Comparison of ENCODE assay signal across 8 mouse cellular contexts in the genomic region with DNA sequence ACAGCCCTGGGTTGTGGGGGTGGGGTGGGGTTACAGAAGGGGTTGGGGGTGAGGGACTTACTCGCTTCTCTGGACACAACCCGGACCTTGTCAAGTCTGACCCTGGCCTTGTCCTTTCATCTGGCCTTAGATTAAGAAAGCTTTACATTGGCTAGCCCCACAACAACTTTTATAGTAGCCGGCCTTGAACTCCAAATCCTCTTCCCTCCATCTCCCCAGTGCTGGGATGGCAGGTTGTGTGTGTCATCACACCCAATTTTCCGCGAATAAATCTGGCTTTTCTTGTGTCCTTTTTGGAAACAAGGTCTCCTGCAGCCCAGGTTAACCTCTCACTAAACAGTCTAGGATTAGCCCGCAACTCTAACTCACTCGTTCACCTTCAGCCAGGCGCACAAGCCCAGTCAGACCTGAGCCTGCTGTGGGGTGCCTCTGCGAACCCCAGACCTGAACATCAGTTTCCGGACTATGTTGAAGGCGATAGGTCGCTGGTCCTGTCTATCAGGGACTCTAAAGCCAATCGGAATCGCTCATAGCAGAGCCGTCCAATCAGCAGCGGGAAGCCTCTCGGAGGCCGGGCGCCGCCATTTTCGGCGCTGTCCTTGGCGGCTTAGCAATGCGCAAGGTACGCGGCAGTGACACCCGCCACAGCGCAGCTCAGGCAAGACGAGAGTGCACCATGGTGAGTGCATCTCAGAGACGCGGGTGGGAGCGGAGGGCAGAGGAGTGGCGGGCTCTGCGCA. TPM values are rescaled to one million over a fixed set of nuclear protein-coding genes. Genes with fewer than 3 reads are reported as not detected.
DNase-seq lines count a peak whose midpoint lies in the region; ATAC-seq and TF ChIP-seq lines count a peak whose summit lies in the region.

Gene Zfp961 (plus strand): TSS at position 557 of the 740 bp plus-strand sequence.

- no peaks in the 10 kb centered on the region for H3K27me3 ChIP-seq in MEL (ENCODE audit: control insufficient read depth in 1 of 2, insufficient read depth in 2 of 2, low read length in 2 of 2)
- H3K27me3 ChIP-seq in cerebellum, adult 2 months (ENCODE audit: control insufficient read depth, insufficient read depth, low read length): no peaks in the 10 kb centered on the region
- no peaks in the 10 kb centered on the region for H3K27me3 ChIP-seq in forebrain, postnatal 0 days (ENCODE audit: insufficient read depth, low read length)
- H3K27me3 ChIP-seq in lung, embryonic 15.5 days: no peaks in the 10 kb centered on the region

- peak within 1 kb of the TSS; percentile 60 for H3K4me2 ChIP-seq in forebrain, postnatal 0 days (ENCODE audit: low read depth)
- H3K4me2 ChIP-seq in lung, embryonic 15.5 days: peak within 1 kb of the TSS; percentile 65

- H3K79me2 ChIP-seq in MEL (ENCODE audit: control insufficient read depth, insufficient read depth, low read length, poor library complexity): peaks cover 39% of the 10 kb centered on the region

- no peak for TF ChIP-seq CTCF in MEL (IDR thresholded peaks at IDR 0.05 in 2 of 3, conservative IDR thresholded peaks at IDR 0.05 in 1 of 3; ENCODE audit: control insufficient read depth in 1 of 3, insufficient read depth in 1 of 3, low read depth in 2 of 3, low read length in 3 of 3, poor library complexity in 1 of 3, severe bottlenecking in 1 of 3)
- no peak for TF ChIP-seq CTCF in cerebellum, adult 2 months (IDR thresholded peaks at IDR 0.05; ENCODE audit: borderline replicate concordance, insufficient read depth, low read depth, low read length)
- TF ChIP-seq CTCF in forebrain, postnatal 0 days (IDR thresholded peaks at IDR 0.05; ENCODE audit: low read depth): no peak

- 4% methylated on average over 34 of the region's 34 CpGs for WGBS in cerebellum, adult 2 months
- 4% methylated on average over 34 of the region's 34 CpGs for WGBS in forebrain, postnatal 0 days
- WGBS in lung, embryonic 15.5 days: 3% methylated on average over 34 of the region's 34 CpGs

- H3K4me3 ChIP-seq in MEL (ENCODE audit: control insufficient read depth in 1 of 2, insufficient read depth in 1 of 2, low read depth in 2 of 2, low read length in 2 of 2): peak within 1 kb of the TSS; percentile 93 to 100
- peak within 1 kb of the TSS; percentile 86 for H3K4me3 ChIP-seq in cerebellum, adult 2 months (replicated peaks; ENCODE audit: insufficient read depth, low read depth, low read length)
- peak within 1 kb of the TSS; percentile 69 for H3K4me3 ChIP-seq in forebrain, postnatal 0 days (ENCODE audit: low read depth, low read length)
- H3K4me3 ChIP-seq in lung, embryonic 15.5 days: peak within 1 kb of the TSS; percentile 84

- peak within 1 kb of the TSS; percentile 98 for H3K9ac ChIP-seq in MEL (ENCODE audit: control insufficient read depth, low read depth, low read length, poor library complexity, severe bottlenecking)
- H3K9ac ChIP-seq in forebrain, postnatal 0 days: peak within 1 kb of the TSS; percentile 70
- peak within 1 kb of the TSS; percentile 69 for H3K9ac ChIP-seq in lung, embryonic 15.5 days

- DNase-seq in MEL (ENCODE audit: low read depth, low spot score): peak; percentile 99
- DNase-seq in cerebellum, adult 2 months: peak; percentile 99
- DNase-seq in forebrain, postnatal 0 days: peak; percentile 99
- DNase-seq in heart, postnatal 4 days: peak; percentile 99
- peak; percentile 96 to 99 for DNase-seq in layer of hippocampus, adult 8-10 months (ENCODE audit: low spot score in 2 of 2)
- peak; percentile 95 for DNase-seq in ovary, adult 18-20 months (ENCODE audit: low spot score)
- peak; percentile 99 for DNase-seq in thymus, postnatal 0 days (ENCODE audit: low spot score)

- H3K4me1 ChIP-seq in MEL (ENCODE audit: control insufficient read depth in 1 of 2, insufficient read depth in 2 of 2, low read length in 2 of 2): peaks cover 7 to 25% of the 10 kb centered on the region in 2 experiments; a peak in 3 of 4 replicates
- peaks cover 3% of the 10 kb centered on the region; the same call in 1 of the 2 replicates for H3K4me1 ChIP-seq in cerebellum, adult 2 months (ENCODE audit: control insufficient read depth, insufficient read depth, low read length)
- peaks cover 5% of the 10 kb centered on the region for H3K4me1 ChIP-seq in forebrain, postnatal 0 days (ENCODE audit: insufficient read depth)
- peaks cover 14% of the 10 kb centered on the region; the same call in 1 of the 2 replicates for H3K4me1 ChIP-seq in lung, embryonic 15.5 days

- TF ChIP-seq RAD21 in MEL (IDR thresholded peaks at IDR 0.05; ENCODE audit: low read depth, low read length): no peak

- ATAC-seq in forebrain, postnatal 0 days: peak; percentile 100
- ATAC-seq in lung, embryonic 15.5 days (ENCODE audit: borderline replicate concordance, extremely low read depth, low FRiP score, low TSS enrichment): peak; percentile 100

- TF ChIP-seq POLR2A in MEL (IDR thresholded peaks at IDR 0.05; ENCODE audit: control insufficient read depth in 1 of 2, insufficient read depth in 1 of 2, low read depth in 1 of 2, low read length in 2 of 2, poor library complexity in 1 of 2): peak; percentile 93 to 97
- TF ChIP-seq POLR2A in cerebellum, adult 2 months (IDR thresholded peaks at IDR 0.05; ENCODE audit: borderline replicate concordance, insufficient read depth, low read length): peak; percentile 90

- no peaks in the 10 kb centered on the region for H3K9me3 ChIP-seq in MEL (replicated peaks; ENCODE audit: insufficient read depth, low read length)
- peaks cover 4% of the 10 kb centered on the region; the same call in 1 of the 2 replicates for H3K9me3 ChIP-seq in forebrain, postnatal 0 days (ENCODE audit: low read length)
- 0 out of 2 replicates have a peak, but pooled peaks cover 8% of the 10 kb centered on the region for H3K9me3 ChIP-seq in lung, embryonic 15.5 days

- peak within 1 kb of the TSS; percentile 93 for H3K27ac ChIP-seq in MEL (ENCODE audit: control insufficient read depth, low read depth, low read length)
- H3K27ac ChIP-seq in cerebellum, adult 2 months (ENCODE audit: insufficient read depth, low read length): peak within 1 kb of the TSS; percentile 64
- H3K27ac ChIP-seq in forebrain, postnatal 0 days (ENCODE audit: low read depth, low read length): peak within 1 kb of the TSS; percentile 83
- peak within 1 kb of the TSS; percentile 89 for H3K27ac ChIP-seq in lung, embryonic 15.5 days

- H3K36me3 ChIP-seq in MEL (ENCODE audit: control insufficient read depth in 1 of 2, insufficient read depth in 2 of 2, low read length in 2 of 2): peaks cover 5 to 25% of the 10 kb centered on the region in 2 experiments; a peak in 3 of 4 replicates
- no peaks in the 10 kb centered on the region for H3K36me3 ChIP-seq in forebrain, postnatal 0 days (ENCODE audit: insufficient read depth)
- H3K36me3 ChIP-seq in lung, embryonic 15.5 days: peaks cover 14% of the 10 kb centered on the region; the same call in 1 of the 2 replicates

- no peak for TF ChIP-seq EP300 in MEL (IDR thresholded peaks at IDR 0.05; ENCODE audit: low read depth in 1 of 2, low read length in 2 of 2)

TF ChIP-seq in MEL, 35 proteins besides CTCF, POLR2A, EP300 and RAD21 (continues in another document):
- TF ChIP-seq CHD1 (IDR thresholded peaks at IDR 0.05; ENCODE audit: low read depth, low read length) (0 out of 2 replicates have a peak, but pooled peaks have one; percentile 76), MXI1 (IDR thresholded peaks at IDR 0.05; ENCODE audit: low read depth, low read length) (peak; percentile 96), NRF1 (IDR thresholded peaks at IDR 0.05; ENCODE audit: insufficient read depth, low read depth, low read length, poor library complexity, severe bottlenecking) (peak; percentile 59; the same call in 1 of the 2 replicates), MAX (IDR thresholded peaks at IDR 0.05; ENCODE audit: low read length) (peak; percentile 87), MYC (IDR thresholded peaks at IDR 0.05; ENCODE audit: low read depth, low read length) (peak; percentile 72; the same call in 1 of the 2 replicates), HCFC1 (IDR thresholded peaks at IDR 0.05; ENCODE audit: low read depth, low read length) (peak; percentile 82), MYB (IDR thresholded peaks at IDR 0.05; ENCODE audit: low read depth, low read length) (no peak), TCF12 (IDR thresholded peaks at IDR 0.05; ENCODE audit: low read depth, low read length) (peak; percentile 58), ZKSCAN1 (IDR thresholded peaks at IDR 0.05; ENCODE audit: low read depth, low read length) (no peak), TBP (IDR thresholded peaks at IDR 0.05; ENCODE audit: low read depth, low read length) (peak; percentile 85), KAT2A (conservative IDR thresholded peaks at IDR 0.05; ENCODE audit: low read depth, low read length) (peak; percentile 47; the same call in 1 of the 2 replicates), TAL1 (IDR thresholded peaks at IDR 0.05; ENCODE audit: low read length) (no peak), CHD2 (IDR thresholded peaks at IDR 0.05; ENCODE audit: low read length) (peak; percentile 81), UBTF (IDR thresholded peaks at IDR 0.05; ENCODE audit: borderline replicate concordance, insufficient read depth, low read depth, low read length) (no peak), ZMIZ1 (IDR thresholded peaks at IDR 0.05; ENCODE audit: low read depth, low read length) (peak; percentile 93), POLR2AphosphoS2 (IDR thresholded peaks at IDR 0.05; ENCODE audit: low read length) (peak; percentile 92), JUND (IDR thresholded peaks at IDR 0.05; ENCODE audit: low read depth, low read length) (peak; percentile 36; the same call in 1 of the 2 replicates), SIN3A (IDR thresholded peaks at IDR 0.05; ENCODE audit: low read length) (peak; percentile 90), ETS1 (IDR thresholded peaks at IDR 0.05; ENCODE audit: low read depth, low read length) (no peak), E2F4 (IDR thresholded peaks at IDR 0.05; ENCODE audit: borderline replicate concordance, low read depth, low read length) (peak; percentile 59; the same call in 1 of the 2 replicates), ZC3H11A (IDR thresholded peaks at IDR 0.05; ENCODE audit: low read depth, low read length) (no peak), NELFE (IDR thresholded peaks at IDR 0.05; ENCODE audit: low read depth, low read length) (peak; percentile 98)

RNA-seq across cellular contexts. Expression of gene Zfp961, which starts in this region (rescaled TPM):
- total RNA-seq in MEL (2012; rRNA removed): 28.2 and 30.6 TPM in 2 replicates
- 10 to 100 TPM in 1 of 2 experiments, not detected in 1; 26.1 TPM for polyA plus RNA-seq in MEL (2012; ENCODE audit: insufficient read depth in 1 of 2, insufficient read length in 2 of 2, low read depth in 1 of 2, low replicate concordance in 2 of 2, missing spikeins in 1 of 2)
- 20.6 and 24.0 TPM in 2 replicates for polyA plus RNA-seq in cerebellum, adult 2 months (2012; rRNA removed)
- 28.8 and 29.4 TPM in 2 replicates for total RNA-seq in forebrain, postnatal 0 days (2014; rRNA removed)
- polyA plus RNA-seq in forebrain, postnatal 0 days (2015; fragmentation: Nextera tagmentation; extraction: Ambion mirVana): 11.1 and 14.5 TPM in 2 replicates
- total RNA-seq in heart, postnatal 4 days (2021): 10 to 100 TPM in 1 of 2 experiments, 1 to 10 TPM in 1; 8.8 to 12.3 TPM
- 10 to 100 TPM; 17.4 to 22.9 (median 17.9) TPM for total RNA-seq in layer of hippocampus, adult 8-10 months (2022)
- 21.4 and 22.3 TPM in 2 replicates for polyA plus RNA-seq in lung, embryonic 15.5 days (2015; fragmentation: Nextera tagmentation; extraction: Ambion mirVana)
- 15.9 and 18.5 TPM in 2 replicates for polyA plus RNA-seq in thymus, postnatal 0 days (2015; fragmentation: Nextera tagmentation; extraction: Ambion mirVana)

Comparison
In these comparisons a context has a peak if more than half of its experiments do, and no peak if none do; other contexts are left out.
1. Peak in every context shown above with its lines: DNase-seq, ATAC-seq, H3K4me3 ChIP-seq and H3K27ac ChIP-seq.